Mouse (Mus musculus) embryonic fibroblast, embryonic 13.5 days (primary cell): Measurements from ENCODE around the gene Rtl6. TPM values are rescaled to one million over a fixed set of nuclear protein-coding genes. Genes with fewer than 3 reads are reported as not detected.

ENCODE experiments used
- H3K27ac ChIP-seq: 2 replicates; pipeline ENCODE4 v1.5.1; 2012; ENCODE audit warnings: low read length, control low read depth, inconsistent platforms; ENCODE audit not compliant: insufficient read depth
- H3K4me1 ChIP-seq: 2 replicates; pipeline ENCODE4 v1.6.1; 2011; ENCODE audit warnings: low read length; ENCODE audit not compliant: control insufficient read depth, insufficient read depth
- H3K4me3 ChIP-seq: 2 replicates; pipeline ENCODE4 v1.5.1; 2011; ENCODE audit warnings: mild to moderate bottlenecking, control low read depth, low read length; ENCODE audit not compliant: insufficient read depth
- CTCF ChIP-seq: IDR thresholded peaks from 2 replicates; pipeline ENCODE4 v1.5.1; 2011; ENCODE audit warnings: mild to moderate bottlenecking, control low read depth, low read length, moderate library complexity, borderline replicate concordance; ENCODE audit not compliant: insufficient read depth
- POLR2A ChIP-seq: IDR thresholded peaks from 2 replicates; pipeline ENCODE4 v1.6.1; 2011; ENCODE audit warnings: low read depth, mild to moderate bottlenecking, control low read depth, low read length, moderate library complexity
- polyA plus RNA-seq: library from polyadenylated mRNA; stranded (reverse); fragments of >200 nt; gene quantifications from 2 replicates; pipeline ENCODE4 v1.2.4, GENCODE M21; 2011; ENCODE audit warnings: low read depth; ENCODE audit not compliant: missing spikeins, insufficient read length

Gene Rtl6
- polyA plus RNA-seq, 1 experiment = 8.1 TPM

DNA sequence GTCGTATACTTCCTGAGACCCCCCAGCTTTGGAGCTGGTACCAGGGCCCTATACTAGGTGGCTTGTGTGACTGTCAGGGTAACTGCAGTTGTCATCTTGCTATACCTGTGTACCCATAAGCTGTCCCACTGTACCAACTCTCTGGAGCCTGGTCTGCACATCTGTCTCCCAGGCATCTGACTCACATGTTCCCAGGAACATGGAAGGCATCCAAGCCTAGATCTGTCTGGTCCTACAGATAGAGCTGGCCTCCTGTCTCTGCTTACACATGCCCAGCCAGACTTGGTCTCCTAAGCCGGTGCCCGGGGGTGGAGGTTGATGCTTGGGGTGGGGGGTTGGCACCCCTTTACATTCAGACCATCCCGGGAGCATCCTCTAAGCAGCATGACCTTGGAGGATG, 36.1 kb downstream of the Rtl6 start:
- no peaks in the 10 kb centered on the region for H3K4me1 ChIP-seq
- TF ChIP-seq CTCF = no peak
- TF ChIP-seq POLR2A = no peak
- H3K27ac ChIP-seq = no peak overlapping the region
- H3K4me3 ChIP-seq = no peak overlapping the region

- no peaks in the 10 kb centered on the region for H3K4me1 ChIP-seq
- H3K4me3 ChIP-seq = no peak overlapping the region
- TF ChIP-seq CTCF (no peak), POLR2A (no peak)
- no peak overlapping the region for H3K27ac ChIP-seq
These were observed 39.1 kb downstream of the Rtl6 start for GRCm38 (mm10) chr15:84518540-84518939.

DNA sequence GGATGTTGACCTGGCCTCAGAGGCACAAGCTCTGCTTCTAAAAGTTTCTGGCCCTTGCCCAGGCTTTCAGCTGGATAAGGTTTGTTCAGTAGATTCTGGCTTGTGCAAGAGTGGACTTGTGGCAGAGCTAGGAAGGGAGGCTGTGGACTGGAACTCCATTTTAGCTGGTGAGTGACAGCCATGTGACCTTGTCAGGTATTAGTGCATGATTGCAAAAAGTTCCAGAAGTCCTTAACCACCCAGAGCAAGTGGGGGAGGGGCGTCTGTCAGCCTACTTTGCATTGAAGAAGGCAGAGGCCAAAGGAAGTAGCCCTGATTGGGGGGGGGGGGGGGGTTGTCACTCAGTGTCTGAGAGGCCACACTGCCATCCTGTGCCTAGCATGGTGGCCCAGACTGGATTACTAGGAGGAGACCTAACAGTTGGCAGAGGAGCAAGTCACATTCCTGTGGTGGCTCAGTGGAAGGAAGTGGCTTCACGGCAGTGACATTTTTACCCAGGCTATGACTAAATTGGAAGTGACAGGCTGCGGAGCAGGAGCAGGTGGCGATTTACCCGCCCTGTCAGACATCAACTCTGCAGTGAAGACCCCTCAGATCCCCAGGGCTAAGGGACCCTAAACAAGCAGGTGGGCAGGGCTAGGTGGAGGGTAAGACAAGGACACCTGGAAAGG, 44.9 kb downstream of the Rtl6 start:
- no peaks in the 10 kb centered on the region for H3K4me1 ChIP-seq
- H3K27ac ChIP-seq = no peak overlapping the region
- TF ChIP-seq CTCF (no peak), POLR2A (no peak)
- no peak overlapping the region for H3K4me3 ChIP-seq

DNA sequence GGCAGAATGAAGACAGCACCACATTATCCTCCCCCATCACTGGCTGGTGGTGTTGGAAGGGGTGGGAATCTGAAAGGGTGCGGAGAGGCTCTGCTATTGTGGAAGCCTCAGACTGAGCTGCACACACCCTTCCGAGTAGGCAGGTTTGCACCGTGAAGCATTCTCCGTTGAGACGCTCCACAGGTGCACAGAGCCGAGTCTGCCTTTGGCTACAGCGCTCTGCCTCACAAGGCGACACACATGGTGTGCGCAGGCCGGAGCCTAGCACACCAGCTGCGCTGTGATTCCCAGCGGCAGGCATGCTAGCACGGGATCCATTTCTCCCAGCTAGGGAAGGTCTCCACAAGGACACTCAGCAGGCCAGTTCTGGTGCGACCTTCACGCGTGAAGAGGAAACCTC, 47.6 kb downstream of the Rtl6 start:
- Histone ChIP-seq H3K27ac (no peak overlapping the region), H3K4me1 (no peaks in the 10 kb centered on the region), H3K4me3 (no peak overlapping the region)
- no peak for TF ChIP-seq POLR2A
- no peak for TF ChIP-seq CTCF

DNA sequence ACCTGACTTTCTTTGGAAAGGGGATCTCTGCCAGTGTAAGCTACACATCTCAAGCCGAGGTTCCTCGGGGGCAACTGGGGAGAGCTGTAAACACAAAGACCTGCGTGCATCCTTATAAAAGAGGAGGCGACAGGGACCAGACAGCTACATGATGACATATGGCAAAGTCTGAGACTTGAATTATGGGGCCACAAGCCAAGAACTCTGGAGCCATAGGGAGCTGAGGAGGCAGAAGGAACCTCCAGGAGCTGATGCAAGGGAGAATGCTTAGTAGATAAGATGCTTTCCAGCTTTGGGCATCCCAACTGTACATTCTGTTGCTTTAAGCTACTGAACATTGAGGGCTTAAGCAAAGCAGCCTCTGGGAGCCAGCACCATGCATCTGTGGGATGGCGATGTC, 48.5 kb downstream of the Rtl6 start:
- TF ChIP-seq CTCF = no peak
- TF ChIP-seq POLR2A = no peak
- Histone ChIP-seq H3K4me1 (no peaks in the 10 kb centered on the region), H3K4me3 (no peak overlapping the region), H3K27ac (no peak overlapping the region)

DNA sequence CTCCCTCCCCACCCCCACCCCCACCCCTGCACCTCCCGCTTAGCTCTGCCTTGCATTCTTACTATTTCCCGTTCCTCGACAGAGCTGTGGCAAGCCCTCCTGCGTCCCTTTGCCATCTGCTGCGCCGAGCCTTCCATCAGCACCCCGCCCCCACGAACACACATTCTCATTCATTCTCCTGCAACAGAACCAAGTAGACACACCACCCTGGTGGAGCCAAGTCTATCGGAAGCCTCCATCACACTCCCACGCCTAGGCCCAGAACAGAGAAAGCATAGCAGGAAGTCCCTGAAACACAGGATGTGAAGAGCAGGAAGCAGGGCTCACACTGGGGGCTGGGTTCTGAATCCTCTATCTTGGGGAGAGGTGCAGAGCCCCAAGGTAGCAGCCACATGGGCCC, 51.6 kb downstream of the Rtl6 start:
- TF ChIP-seq CTCF (no peak), POLR2A (no peak)
- H3K27ac ChIP-seq = no peak overlapping the region
- no peaks in the 10 kb centered on the region for H3K4me1 ChIP-seq
- H3K4me3 ChIP-seq = no peak overlapping the region

GRCm38 (mm10) chr15:84504895-84505294, 52.7 kb downstream of the Rtl6 start:
- H3K27ac ChIP-seq = no peak overlapping the region
- no peak for TF ChIP-seq POLR2A
- TF ChIP-seq CTCF = no peak
- no peak overlapping the region for H3K4me3 ChIP-seq

More at GRCm38 (mm10) chr15:84504895-84505294, 52.7 kb downstream of the Rtl6 start:
- no peaks in the 10 kb centered on the region for H3K4me1 ChIP-seq

Other genes with a start within 250 kb of the Rtl6 start
- 0.39 TPM in 1 of 2 replicates, not detected in the other for gene Parvg, start 233.8 kb downstream of the Rtl6 start, polyA plus RNA-seq
- 0.35 TPM in 1 of 2 replicates, not detected in the other for gene Shisal1, start 110.7 kb downstream of the Rtl6 start, polyA plus RNA-seq
- 18.6 and 19.5 TPM in 2 replicates for gene Prr5, start 111.8 kb upstream of the Rtl6 start, polyA plus RNA-seq
- 2.0 and 3.0 TPM in 2 replicates for gene Arhgap8, start 162.2 kb upstream of the Rtl6 start, polyA plus RNA-seq